Mouse (Mus musculus): ENCODE measurements around the gene Oscar.
"Not testable (repeated sequence)": the region's sequence is repeated elsewhere in the genome, so short reads cannot be mapped to it uniquely, and the experiment has no call there.

Gene Oscar

DNA sequence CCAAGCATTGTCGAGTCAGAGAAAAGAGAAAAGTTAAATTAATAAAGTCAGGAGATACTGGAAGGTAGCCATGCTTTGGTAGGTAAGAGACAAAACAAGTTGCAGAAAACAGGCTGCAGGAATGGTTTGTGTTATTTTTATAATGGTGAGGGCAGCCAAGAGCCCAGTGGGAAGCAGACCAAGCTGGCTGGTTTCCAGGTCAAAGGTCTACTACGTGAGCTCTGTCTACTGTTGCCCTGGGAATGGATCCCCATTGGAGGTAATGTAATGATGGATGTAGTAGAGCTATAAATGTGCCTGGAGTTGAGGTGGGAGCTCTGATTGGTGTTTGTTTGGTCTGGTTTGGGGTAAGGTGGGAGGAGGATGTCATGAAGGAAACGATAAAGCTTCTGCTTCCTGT, 6.9 kb downstream of the Oscar start:
- no peak for DNase-seq

GRCm38 (mm10) chr7:3608668-3609067, 7.3 kb downstream of the Oscar start:
- no peak for DNase-seq

- no peak for DNase-seq
These were observed 8.6 kb downstream of the Oscar start for GRCm38 (mm10) chr7:3607391-3607790.

GRCm38 (mm10) chr7:3606798-3607197, 9.2 kb downstream of the Oscar start:
- DNase-seq: no peak

DNA sequence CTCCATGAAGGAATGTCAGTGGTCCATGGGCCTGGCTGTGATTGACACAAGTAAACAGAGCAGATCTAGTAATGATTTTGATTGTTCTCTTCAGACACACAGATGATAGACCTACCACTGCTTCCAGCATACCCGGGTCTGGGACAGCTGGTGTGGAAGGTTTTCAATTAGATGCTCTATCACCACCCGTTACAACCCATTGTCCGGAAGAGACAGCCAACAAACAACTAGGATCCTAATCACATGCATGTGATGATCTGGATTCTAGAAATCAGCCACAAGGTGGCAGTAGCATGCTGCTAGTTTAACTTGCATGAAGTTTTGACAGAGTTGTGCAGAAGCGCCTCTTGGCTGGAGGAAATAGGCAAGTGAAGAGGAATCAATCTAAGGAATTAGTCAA, 14.8 kb downstream of the Oscar start:
- no peak for DNase-seq

GRCm38 (mm10) chr7:3597755-3598154, 18.2 kb downstream of the Oscar start:
- DNase-seq: not testable (repeated sequence)

DNA sequence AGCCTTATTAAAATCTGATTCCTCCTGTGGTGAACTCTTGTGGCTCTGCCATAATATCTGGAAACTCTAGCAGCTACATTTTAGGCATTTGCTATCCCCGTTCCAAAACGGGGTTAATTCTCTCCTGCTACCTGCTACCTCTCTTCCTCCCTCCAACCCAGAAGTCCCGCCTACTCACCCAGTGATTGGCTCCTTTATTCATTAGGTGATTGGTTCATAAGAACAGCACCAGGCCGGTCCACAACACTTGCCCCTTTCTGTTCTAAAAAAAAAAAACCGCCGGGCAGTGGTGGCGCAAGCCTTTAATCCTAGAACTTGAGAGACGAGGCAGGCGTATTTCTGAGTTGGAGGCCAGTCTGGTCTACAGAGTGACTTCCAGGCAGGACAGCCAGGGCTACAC, 20.8 kb downstream of the Oscar start:
- no peak for DNase-seq

GRCm38 (mm10) chr7:3594686-3595085, 21.3 kb downstream of the Oscar start:
- DNase-seq: no peak

- no peak for DNase-seq
These were observed 22.1 kb downstream of the Oscar start for GRCm38 (mm10) chr7:3593855-3594254.

- DNase-seq: no peak
These were observed 24.4 kb downstream of the Oscar start for GRCm38 (mm10) chr7:3591534-3591933.

- DNase-seq: no peak
These were observed 25.4 kb downstream of the Oscar start for GRCm38 (mm10) chr7:3590550-3590949.

DNA sequence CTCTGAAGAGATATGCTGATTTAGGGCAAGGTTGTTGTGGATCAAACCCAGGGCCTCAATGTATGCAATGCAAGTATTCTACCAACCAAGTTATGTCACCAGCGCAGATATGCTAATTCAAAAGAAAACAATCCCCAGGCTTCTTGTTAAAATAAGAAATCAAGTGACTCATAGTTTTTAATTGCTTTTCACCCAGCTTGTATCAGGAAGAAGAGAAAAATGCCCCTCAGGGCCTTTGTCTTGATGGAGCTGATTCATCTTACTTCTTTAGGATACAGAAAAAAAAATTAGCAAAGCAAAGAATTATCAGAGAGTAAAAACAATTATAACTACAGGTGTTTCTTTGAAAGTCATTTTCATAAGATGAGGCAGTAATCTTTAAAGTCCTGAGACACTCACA, 28.7 kb downstream of the Oscar start:
- no peak for DNase-seq

DNA sequence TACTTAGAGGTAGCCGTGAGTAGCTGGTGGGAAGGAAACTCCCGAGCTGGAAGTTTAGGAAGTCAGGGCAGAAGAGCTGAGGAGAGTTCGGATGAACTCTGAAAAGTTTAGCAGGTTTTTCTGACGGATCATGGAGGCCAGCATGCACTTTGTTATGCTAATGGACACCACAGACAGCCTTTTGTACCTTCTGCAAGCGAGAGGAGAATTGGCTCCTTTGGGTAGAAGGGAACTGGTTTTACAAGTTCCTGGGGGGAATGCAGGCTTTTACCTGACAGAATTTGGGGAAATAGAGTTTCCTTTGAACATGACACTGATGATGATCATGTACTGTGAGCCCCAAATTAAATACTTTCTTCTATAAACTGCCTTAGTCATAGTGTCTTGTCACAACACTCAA, 29.7 kb downstream of the Oscar start:
- no peak for DNase-seq

DNA sequence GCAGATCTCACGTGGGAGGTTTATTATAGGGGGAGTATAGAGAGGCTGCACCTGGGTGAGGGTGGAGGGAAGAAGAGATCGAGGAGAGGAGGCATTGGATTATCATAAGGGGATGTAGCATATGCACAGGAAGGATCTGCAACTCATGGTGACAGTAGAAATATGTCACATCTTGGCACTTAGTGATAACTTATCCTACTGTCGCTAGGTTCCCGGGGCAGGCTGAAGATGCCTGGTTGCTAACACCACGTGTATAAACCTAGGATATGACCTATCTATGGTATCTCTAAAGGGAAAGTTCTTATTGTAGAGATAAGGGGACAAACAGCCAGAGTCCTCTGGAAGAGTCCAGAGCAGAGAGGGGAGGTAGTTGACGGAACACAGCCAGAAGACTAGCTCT, 30.2 kb downstream of the Oscar start:
- no peak for DNase-seq

GRCm38 (mm10) chr7:3580029-3580428, 35.9 kb downstream of the Oscar start:
- no peak for DNase-seq

GRCm38 (mm10) chr7:3578952-3579546, 36.9 kb downstream of the Oscar start:
- DNase-seq: no peak

GRCm38 (mm10) chr7:3578196-3578595, 37.8 kb downstream of the Oscar start:
- DNase-seq: no peak

- DNase-seq: no peak
These were observed 39.4 kb downstream of the Oscar start for GRCm38 (mm10) chr7:3576354-3577124.

DNA sequence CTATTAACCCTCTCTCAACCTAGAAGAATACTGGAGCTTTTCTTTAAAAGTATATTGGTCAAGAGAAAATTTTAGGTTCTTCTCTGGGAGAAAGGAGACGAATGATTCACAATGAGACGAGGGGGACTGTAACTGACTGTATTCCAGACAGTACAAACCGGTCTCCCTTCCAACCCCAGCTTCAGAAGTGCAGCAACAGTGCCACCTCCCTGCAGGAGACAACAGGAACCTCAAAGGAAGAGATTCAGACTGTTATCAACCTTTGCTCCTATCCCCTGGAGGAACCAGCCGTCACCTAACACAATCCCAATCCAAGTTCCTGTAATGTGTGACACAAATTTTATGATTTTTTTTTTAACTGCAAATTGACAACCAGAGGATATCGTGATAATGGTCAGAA, 41.7 kb downstream of the Oscar start:
- no peak for DNase-seq

DNA sequence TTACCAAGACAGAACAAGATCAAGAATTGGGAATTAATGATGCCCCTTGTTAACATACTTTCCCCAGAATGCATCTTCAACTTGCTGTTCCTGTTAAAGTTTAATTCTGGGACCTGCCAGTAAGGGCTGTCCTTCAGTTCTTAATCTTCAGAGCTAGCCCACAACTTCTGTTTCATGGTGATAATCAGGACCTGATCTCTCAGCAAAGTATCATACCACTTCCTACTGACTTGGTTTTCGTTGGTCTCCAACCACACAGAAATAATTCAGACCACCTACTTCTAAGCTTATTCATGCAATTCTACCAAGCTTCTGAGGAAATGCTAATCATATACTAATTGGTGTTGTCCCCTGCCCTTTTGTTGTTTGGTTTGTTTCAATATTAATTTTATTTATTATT, 44.1 kb downstream of the Oscar start:
- DNase-seq: no peak

GRCm38 (mm10) chr7:3570580-3570979, 45.4 kb downstream of the Oscar start:
- DNase-seq: not testable (repeated sequence)

DNA sequence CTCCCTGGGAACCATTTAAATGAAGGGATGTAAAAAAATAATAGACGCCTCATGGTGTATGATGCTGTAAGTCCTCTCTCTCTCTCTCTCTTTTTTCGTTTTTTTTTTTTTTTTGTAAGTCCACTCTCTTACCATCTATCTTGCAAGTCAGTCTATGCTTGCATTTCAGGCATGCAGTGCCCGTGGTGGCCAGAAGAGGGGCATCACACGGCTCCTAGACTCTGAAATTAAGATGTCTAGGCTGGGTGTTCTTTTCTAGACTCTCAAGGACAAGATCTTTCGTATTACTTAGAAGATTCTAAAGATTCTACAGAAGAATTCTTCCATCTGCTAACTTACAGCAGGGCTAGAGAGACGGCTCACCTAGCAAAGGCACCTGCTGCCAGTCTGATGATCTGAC, 46.2 kb downstream of the Oscar start:
- no peak for DNase-seq

DNA sequence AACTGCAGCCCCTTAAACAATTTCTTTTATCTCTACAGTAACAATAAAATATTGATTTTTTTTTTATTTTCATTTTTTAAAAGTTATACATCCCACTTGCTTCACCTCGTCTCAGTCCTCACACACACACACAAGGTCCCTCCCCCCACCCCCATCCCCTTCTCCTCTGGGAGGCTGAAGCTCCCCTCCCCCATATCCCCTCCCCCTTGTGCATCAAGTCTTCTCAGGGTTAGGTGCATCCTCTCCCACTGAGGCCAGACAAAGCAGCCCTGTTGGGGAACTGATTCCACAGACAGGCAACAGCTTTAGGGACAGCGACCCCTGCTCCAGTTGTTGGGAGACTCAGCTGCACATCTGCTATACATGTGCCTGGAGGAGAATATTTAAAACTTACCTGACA, 48.6 kb downstream of the Oscar start:
- no peak for DNase-seq
